ENCODE assay signal across 32 mouse cellular contexts in the genomic region with DNA sequence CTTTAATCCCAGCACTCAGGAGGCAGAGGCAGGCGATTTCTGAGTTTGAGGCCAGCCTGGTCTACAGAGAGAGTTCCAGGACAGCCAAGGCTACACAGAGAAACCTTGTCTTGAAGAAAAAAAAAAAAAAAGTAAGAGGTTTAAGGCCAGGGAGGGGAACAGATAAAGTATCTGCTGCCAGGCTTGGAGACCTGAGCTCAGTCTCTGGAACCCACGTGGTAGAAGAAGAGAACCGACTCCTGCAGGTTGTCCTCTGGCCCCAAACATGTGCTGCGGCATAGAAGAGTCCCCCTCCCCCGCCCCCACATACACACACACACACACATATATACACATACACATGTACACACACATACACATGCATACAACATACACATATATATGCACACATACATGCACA. TPM values are rescaled to one million over a fixed set of nuclear protein-coding genes. Genes with fewer than 3 reads are reported as not detected.
"Had no signal": no experiment of that assay in that cellular context is flagged by ENCODE, and none has a peak within 500 bp of the region (broad histone marks: within the 10 kb centered on the region; RNA-seq: fewer than 3 reads in every experiment).

No protein-coding gene starts in this region.

- H3K4me3 ChIP-seq: embryonic facial prominence, embryonic 10.5 days; embryonic facial prominence, embryonic 12.5 days; embryonic facial prominence, embryonic 13.5 days; embryonic facial prominence, embryonic 15.5 days; erythroblast, embryonic 14.5 days; forebrain, embryonic 10.5 days; forebrain, embryonic 12.5 days; forebrain, embryonic 13.5 days; forebrain, embryonic 15.5 days; gastrocnemius, adult 2 months; heart, adult 2 months had no signal

- H3K27ac ChIP-seq: embryonic facial prominence, embryonic 10.5 days; embryonic facial prominence, embryonic 12.5 days; embryonic facial prominence, embryonic 13.5 days; embryonic facial prominence, embryonic 15.5 days; forebrain, embryonic 10.5 days; forebrain, embryonic 12.5 days; forebrain, embryonic 13.5 days; forebrain, embryonic 15.5 days; gastrocnemius, adult 2 months; heart, adult 2 months had no signal

- H3K9me3 ChIP-seq: embryonic facial prominence, embryonic 10.5 days; embryonic facial prominence, embryonic 12.5 days; embryonic facial prominence, embryonic 13.5 days; embryonic facial prominence, embryonic 15.5 days; forebrain, embryonic 10.5 days; forebrain, embryonic 12.5 days; forebrain, embryonic 13.5 days; forebrain, embryonic 15.5 days had no signal

- H3K36me3 ChIP-seq: embryonic facial prominence, embryonic 10.5 days; embryonic facial prominence, embryonic 12.5 days; embryonic facial prominence, embryonic 13.5 days; embryonic facial prominence, embryonic 15.5 days; forebrain, embryonic 10.5 days; forebrain, embryonic 12.5 days; forebrain, embryonic 15.5 days had no signal

- H3K27me3 ChIP-seq: embryonic facial prominence, embryonic 12.5 days; embryonic facial prominence, embryonic 13.5 days; embryonic facial prominence, embryonic 15.5 days; forebrain, embryonic 12.5 days; forebrain, embryonic 13.5 days; forebrain, embryonic 15.5 days had no signal

- H3K4me2 ChIP-seq: embryonic facial prominence, embryonic 12.5 days; embryonic facial prominence, embryonic 13.5 days; embryonic facial prominence, embryonic 15.5 days; forebrain, embryonic 12.5 days; forebrain, embryonic 13.5 days; forebrain, embryonic 15.5 days had no signal

- H3K9ac ChIP-seq: embryonic facial prominence, embryonic 12.5 days; embryonic facial prominence, embryonic 13.5 days; embryonic facial prominence, embryonic 15.5 days; forebrain, embryonic 12.5 days; forebrain, embryonic 13.5 days; forebrain, embryonic 15.5 days; forebrain, postnatal 0 days had no signal

- DNase-seq: cerebellum, adult 9-10 months; cerebellum, adult 9-11 months; cerebellum, postnatal 10 days; cerebellum, postnatal 14 days; cerebellum, postnatal 25 days; cerebellum, postnatal 36 days; embryo, embryonic 11 days; forebrain, postnatal 0 days; gastrocnemius, adult 2 months; gastrocnemius, postnatal 10 days; gastrocnemius, postnatal 14 days; gastrocnemius, postnatal 25 days; gastrocnemius, postnatal 36 days; heart, adult 11 months; heart, adult 18-20 months; heart, adult 2 months had no signal

- ATAC-seq: forebrain, embryonic 13.5 days; forebrain, embryonic 14.5 days; forebrain, embryonic 15.5 days; forebrain, embryonic 16.5 days; forebrain, postnatal 0 days had no signal

- H3K4me1 ChIP-seq: embryonic facial prominence, embryonic 12.5 days had no signal

RNA-seq across cellular contexts. Expression of a gene that starts 44.4 kb away (rescaled TPM):
- total RNA-seq: common myeloid progenitor, adult 5-6 weeks; granulocyte monocyte progenitor cell, adult 5-6 weeks; heart, adult 18-20 months; heart, adult 8-10 months had no signal
- polyA plus RNA-seq: erythroblast, embryonic 14.5 days had no signal

RNA-seq across cellular contexts. Expression of a gene that starts 52.1 kb away (rescaled TPM):
- total RNA-seq: common myeloid progenitor, adult 5-6 weeks; gastrocnemius, adult 2 months; gastrocnemius, adult 8-10 months; gastrocnemius, postnatal 10 days; gastrocnemius, postnatal 36 days; gastrocnemius, postnatal 4 days; granulocyte monocyte progenitor cell, adult 5-6 weeks; heart, adult 2 months had no signal
- polyA plus RNA-seq: embryonic facial prominence, embryonic 13.5 days; forebrain, embryonic 16.5 days had no signal
